Mouse (Mus musculus): ENCODE results near the gene Ap3b1.

The Ap3b1 gene

GRCm38 (mm10) chr13:94595701-94596361, 237.1 kb downstream of the Ap3b1 start:
- peak in 1 of 2 experiments; percentile 8 for DNase-seq (ENCODE audit: low spot score in 2 of 2)

- DNase-seq (ENCODE audit: low spot score in 2 of 2), result no peak
Measured at GRCm38 (mm10) chr13:94596386-94597033, 237.8 kb downstream of the Ap3b1 start.

- no peak for DNase-seq (ENCODE audit: low spot score in 2 of 2)
Measured at GRCm38 (mm10) chr13:94599718-94600117, 241.0 kb downstream of the Ap3b1 start.

GRCm38 (mm10) chr13:94607035-94607860, 248.5 kb downstream of the Ap3b1 start:
- no peak for DNase-seq (ENCODE audit: low spot score in 2 of 2)

- no peak for DNase-seq (ENCODE audit: low spot score in 2 of 2)
Measured at GRCm38 (mm10) chr13:94607861-94608223, 249.1 kb downstream of the Ap3b1 start.

GRCm38 (mm10) chr13:94608420-94608831, 249.7 kb downstream of the Ap3b1 start:
- DNase-seq (ENCODE audit: low spot score in 2 of 2), result no peak

GRCm38 (mm10) chr13:94608947-94609346, 250.2 kb downstream of the Ap3b1 start:
- DNase-seq (ENCODE audit: low spot score in 2 of 2), result no peak
